Mouse (Mus musculus): ENCODE results near the gene Rcan2. TPM values are rescaled to one million over a fixed set of nuclear protein-coding genes. Genes with fewer than 3 reads are reported as not detected.

The Rcan2 gene
- polyA plus RNA-seq (2015; fragmentation: Nextera tagmentation; extraction: Ambion mirVana): 7.2 and 8.0 TPM in 2 replicates

- Histone ChIP-seq H3K4me1 (ENCODE audit: insufficient read depth, low read length) (peaks cover 10% of the 10 kb centered on the region; the same call in 1 of the 2 replicates), H3K27ac (ENCODE audit: low read length) (no peak within 1 kb of the TSS), H3K9me3 (ENCODE audit: low read length) (no peaks in the 10 kb centered on the region), H3K4me3 (ENCODE audit: low read length) (peak within 1 kb of the TSS; percentile 66), H3K4me2 (replicated peaks; ENCODE audit: low read depth, low read length) (peak within 1 kb of the TSS; percentile 97), H3K27me3 (ENCODE audit: insufficient read depth, low read length) (peaks cover 5% of the 10 kb centered on the region; the same call in 1 of the 2 replicates), H3K9ac (replicated peaks; ENCODE audit: low read length) (peak within 1 kb of the TSS; percentile 68), H3K36me3 (ENCODE audit: insufficient read depth, low read length) (no peaks in the 10 kb centered on the region)
- 3% methylated on average over 7 of the region's 7 CpGs for WGBS
- ATAC-seq (ENCODE audit: low FRiP score, low TSS enrichment): peak; percentile 90
Measured at GRCm38 (mm10) chr17:43801077-43801476, at the start of gene Rcan2. TSS of gene Rcan2 (plus strand) at chr17:43801351.

GRCm38 (mm10) chr17:43752811-43753210 lies 48.3 kb upstream of the Rcan2 start:
- ATAC-seq (ENCODE audit: low FRiP score, low TSS enrichment): no peak
- H3K9me3 ChIP-seq (ENCODE audit: low read length): no peaks in the 10 kb centered on the region
- H3K27me3 ChIP-seq (ENCODE audit: insufficient read depth, low read length): no peaks in the 10 kb centered on the region
- 52% methylated on average over 1 of the region's 1 CpGs for WGBS
- H3K4me1 ChIP-seq (ENCODE audit: insufficient read depth, low read length): peaks cover 4% of the 10 kb centered on the region; the same call in 1 of the 2 replicates
- H3K36me3 ChIP-seq (ENCODE audit: insufficient read depth, low read length): 0 out of 2 replicates have a peak, but pooled peaks cover 9% of the 10 kb centered on the region
- H3K9ac ChIP-seq (replicated peaks; ENCODE audit: low read length): no peak overlapping the region
- no peak overlapping the region for H3K4me3 ChIP-seq (ENCODE audit: low read length)
- no peak overlapping the region for H3K4me2 ChIP-seq (replicated peaks; ENCODE audit: low read depth, low read length)
- no peak overlapping the region for H3K27ac ChIP-seq (ENCODE audit: low read length)

- Histone ChIP-seq H3K4me1 (ENCODE audit: insufficient read depth, low read length) (peaks cover 16% of the 10 kb centered on the region; the same call in 1 of the 2 replicates), H3K4me3 (ENCODE audit: low read length) (no peak overlapping the region), H3K9me3 (ENCODE audit: low read length) (no peaks in the 10 kb centered on the region), H3K4me2 (replicated peaks; ENCODE audit: low read depth, low read length) (no peak overlapping the region), H3K9ac (replicated peaks; ENCODE audit: low read length) (no peak overlapping the region), H3K27ac (ENCODE audit: low read length) (no peak overlapping the region), H3K36me3 (ENCODE audit: insufficient read depth, low read length) (0 out of 2 replicates have a peak, but pooled peaks cover 2% of the 10 kb centered on the region), H3K27me3 (ENCODE audit: insufficient read depth, low read length) (no peaks in the 10 kb centered on the region)
- 54% methylated on average over 5 of the region's 5 CpGs for WGBS
- no peak for ATAC-seq (ENCODE audit: low FRiP score, low TSS enrichment)
Measured at GRCm38 (mm10) chr17:43754687-43755086, 46.5 kb upstream of the Rcan2 start.

- WGBS: 38% methylated on average over 15 of the region's 15 CpGs
- Histone ChIP-seq H3K36me3 (ENCODE audit: insufficient read depth, low read length) (no peaks in the 10 kb centered on the region), H3K27ac (ENCODE audit: low read length) (peak overlapping the region; percentile 16), H3K9me3 (ENCODE audit: low read length) (no peaks in the 10 kb centered on the region), H3K9ac (replicated peaks; ENCODE audit: low read length) (no peak overlapping the region), H3K4me3 (ENCODE audit: low read length) (no peak overlapping the region), H3K4me2 (replicated peaks; ENCODE audit: low read depth, low read length) (0 out of 2 replicates have a peak overlapping the region, but pooled peaks have one; percentile 10), H3K4me1 (ENCODE audit: insufficient read depth, low read length) (peaks cover 17% of the 10 kb centered on the region; the same call in 1 of the 2 replicates), H3K27me3 (ENCODE audit: insufficient read depth, low read length) (no peaks in the 10 kb centered on the region)
- ATAC-seq (ENCODE audit: low FRiP score, low TSS enrichment): peak; percentile 92
Measured at GRCm38 (mm10) chr17:43758607-43759259, 42.4 kb upstream of the Rcan2 start.

- no peak overlapping the region for H3K9ac ChIP-seq (replicated peaks; ENCODE audit: low read length)
- H3K4me3 ChIP-seq (ENCODE audit: low read length): no peak overlapping the region
- peaks cover 10% of the 10 kb centered on the region; the same call in 1 of the 2 replicates for H3K9me3 ChIP-seq (ENCODE audit: low read length)
- H3K36me3 ChIP-seq (ENCODE audit: insufficient read depth, low read length): no peaks in the 10 kb centered on the region
- WGBS: 53% methylated on average over 4 of the region's 4 CpGs
- H3K27ac ChIP-seq (ENCODE audit: low read length): peak overlapping the region; percentile 65; the same call in 1 of the 2 replicates
- peak; percentile 42; the same call in 1 of the 2 replicates for ATAC-seq (ENCODE audit: low FRiP score, low TSS enrichment)
- no peaks in the 10 kb centered on the region for H3K4me1 ChIP-seq (ENCODE audit: insufficient read depth, low read length)
- no peaks in the 10 kb centered on the region for H3K27me3 ChIP-seq (ENCODE audit: insufficient read depth, low read length)
- H3K4me2 ChIP-seq (replicated peaks; ENCODE audit: low read depth, low read length): no peak overlapping the region
Measured at GRCm38 (mm10) chr17:43784531-43784930, 16.6 kb upstream of the Rcan2 start.

- no peak for ATAC-seq (ENCODE audit: low FRiP score, low TSS enrichment)
- no peaks in the 10 kb centered on the region for H3K36me3 ChIP-seq (ENCODE audit: insufficient read depth, low read length)
- H3K27ac ChIP-seq (ENCODE audit: low read length): no peak overlapping the region
- WGBS: 95% methylated on average over 5 of the region's 5 CpGs
- no peak overlapping the region for H3K9ac ChIP-seq (replicated peaks; ENCODE audit: low read length)
- H3K9me3 ChIP-seq (ENCODE audit: low read length): no peaks in the 10 kb centered on the region
- H3K27me3 ChIP-seq (ENCODE audit: insufficient read depth, low read length): no peaks in the 10 kb centered on the region
- H3K4me1 ChIP-seq (ENCODE audit: insufficient read depth, low read length): no peaks in the 10 kb centered on the region
- H3K4me3 ChIP-seq (ENCODE audit: low read length): no peak overlapping the region
- no peak overlapping the region for H3K4me2 ChIP-seq (replicated peaks; ENCODE audit: low read depth, low read length)
Measured at GRCm38 (mm10) chr17:43788222-43788621, 12.9 kb upstream of the Rcan2 start.

- Histone ChIP-seq H3K9me3 (ENCODE audit: low read length) (no peaks in the 10 kb centered on the region), H3K27me3 (ENCODE audit: insufficient read depth, low read length) (no peaks in the 10 kb centered on the region), H3K4me2 (replicated peaks; ENCODE audit: low read depth, low read length) (no peak overlapping the region), H3K4me3 (ENCODE audit: low read length) (no peak overlapping the region), H3K36me3 (ENCODE audit: insufficient read depth, low read length) (no peaks in the 10 kb centered on the region), H3K27ac (ENCODE audit: low read length) (no peak overlapping the region), H3K9ac (replicated peaks; ENCODE audit: low read length) (no peak overlapping the region), H3K4me1 (ENCODE audit: insufficient read depth, low read length) (no peaks in the 10 kb centered on the region)
- ATAC-seq (ENCODE audit: low FRiP score, low TSS enrichment): no peak
Measured at GRCm38 (mm10) chr17:43789376-43789775, 11.8 kb upstream of the Rcan2 start.

- 89% methylated on average over 3 of the region's 3 CpGs for WGBS
- ATAC-seq (ENCODE audit: low FRiP score, low TSS enrichment): no peak
- Histone ChIP-seq H3K9me3 (ENCODE audit: low read length) (no peaks in the 10 kb centered on the region), H3K27ac (ENCODE audit: low read length) (no peak overlapping the region), H3K36me3 (ENCODE audit: insufficient read depth, low read length) (no peaks in the 10 kb centered on the region), H3K9ac (replicated peaks; ENCODE audit: low read length) (no peak overlapping the region), H3K27me3 (ENCODE audit: insufficient read depth, low read length) (no peaks in the 10 kb centered on the region), H3K4me3 (ENCODE audit: low read length) (no peak overlapping the region), H3K4me2 (replicated peaks; ENCODE audit: low read depth, low read length) (no peak overlapping the region), H3K4me1 (ENCODE audit: insufficient read depth, low read length) (no peaks in the 10 kb centered on the region)
Measured at GRCm38 (mm10) chr17:43791751-43792150, 9.4 kb upstream of the Rcan2 start.

- H3K4me1 ChIP-seq (ENCODE audit: insufficient read depth, low read length): no peaks in the 10 kb centered on the region
- WGBS: 71% methylated on average over 1 of the region's 1 CpGs
- no peaks in the 10 kb centered on the region for H3K27me3 ChIP-seq (ENCODE audit: insufficient read depth, low read length)
- no peak overlapping the region for H3K27ac ChIP-seq (ENCODE audit: low read length)
- H3K9ac ChIP-seq (replicated peaks; ENCODE audit: low read length): no peak overlapping the region
- no peak overlapping the region for H3K4me3 ChIP-seq (ENCODE audit: low read length)
- no peaks in the 10 kb centered on the region for H3K9me3 ChIP-seq (ENCODE audit: low read length)
- H3K4me2 ChIP-seq (replicated peaks; ENCODE audit: low read depth, low read length): no peak overlapping the region
- no peak for ATAC-seq (ENCODE audit: low FRiP score, low TSS enrichment)
- no peaks in the 10 kb centered on the region for H3K36me3 ChIP-seq (ENCODE audit: insufficient read depth, low read length)
Measured at GRCm38 (mm10) chr17:43794731-43795280, 6.3 kb upstream of the Rcan2 start.
